Mouse (Mus musculus) liver, adult 2 months (tissue): ENCODE measurements around the gene Lamtor1.

ENCODE experiments used
- CTCF ChIP-seq: fragments of 200-500 bp; IDR thresholded peaks from 2 replicates; pipeline ENCODE4 v1.5.1; 2011; ENCODE audit warnings: low read depth, low read length, control low read depth
- POLR2A ChIP-seq: fragments of 200-500 bp; IDR thresholded peaks from 2 replicates; pipeline ENCODE4 v1.6.1; 2011; ENCODE audit warnings: low read length, control low read depth; ENCODE audit not compliant: insufficient read depth; ENCODE audit errors: extremely low read depth

- TF ChIP-seq CTCF (no peak), POLR2A (no peak)
Measured at GRCm38 (mm10) chr7:101911982-101912381, 6.3 kb downstream of the Lamtor1 start.
